Mouse (Mus musculus) heart, postnatal 0 days (tissue): ENCODE measurements at regions not wholly inside any gene's neighbourhood (a gene's known extent, or its start where the extent isn't known, plus 50 kb on each side); places are given as distances from the start of the nearest gene placed in this dataset.

ENCODE experiments used
- CTCF ChIP-seq: IDR thresholded peaks from 2 replicates; pipeline ENCODE4 v1.5.1; 2016; ENCODE audit warnings: antibody characterized with exemption, control low read depth, low read depth
- EP300 ChIP-seq: IDR thresholded peaks from 2 replicates; pipeline ENCODE4 v1.6.1; 2016; ENCODE audit warnings: antibody characterized with exemption, low read depth

DNA sequence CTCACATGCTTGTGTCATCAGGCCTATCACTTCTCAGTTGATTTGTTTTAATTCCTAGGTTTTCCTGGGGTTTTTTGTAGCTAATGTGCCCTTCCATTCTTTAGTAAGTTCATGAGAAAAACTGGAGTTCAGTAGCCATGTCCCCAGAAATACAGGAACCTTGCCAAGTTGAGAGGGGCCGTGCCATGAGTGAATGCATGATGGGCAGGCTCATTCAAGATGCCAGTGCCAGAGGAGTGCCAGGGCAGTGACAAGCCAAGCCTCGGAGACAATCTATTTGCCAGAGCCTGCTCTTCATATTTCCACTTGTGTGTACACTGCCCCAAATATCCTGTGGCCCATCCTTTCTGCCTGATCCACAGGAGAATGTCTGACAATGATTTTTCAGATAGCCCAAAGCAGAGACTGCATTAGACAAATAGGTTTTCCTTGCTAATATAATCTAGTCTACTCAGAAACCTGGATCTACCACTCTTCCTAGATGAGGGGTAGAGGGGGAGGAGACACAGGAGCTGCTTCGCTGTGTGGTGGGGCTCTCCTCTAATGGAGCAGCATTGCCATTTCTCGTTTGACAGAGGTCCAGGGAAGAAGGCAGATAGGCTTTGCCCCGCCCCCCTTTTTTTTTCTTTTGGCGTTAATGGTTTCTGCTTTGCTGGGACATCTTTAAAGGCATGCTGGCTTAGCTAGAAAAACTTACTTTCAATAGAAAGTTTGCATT is 569.5 kb upstream of the Arid1b start:
- TF ChIP-seq CTCF (no peak), EP300 (no peak)
